In genomic region chr5:21736956-21737585, GRCm38 (mm10) we compare ENCODE assay signal across 8 mouse cellular contexts. TPM values are rescaled to one million over a fixed set of nuclear protein-coding genes. Genes with fewer than 3 reads are reported as not detected.
DNase-seq lines count a peak whose midpoint lies in the region; ATAC-seq and TF ChIP-seq lines count a peak whose summit lies in the region.

TSS of gene Pmpcb (plus strand) at chr5:21737141.

- H3K4me1 ChIP-seq in G1E (ENCODE audit: insufficient read depth, low read depth, low read length): peaks cover 20% of the 10 kb centered on the region
- peaks cover 18% of the 10 kb centered on the region; the same call in 1 of the 2 replicates for H3K4me1 ChIP-seq in forebrain, postnatal 0 days (ENCODE audit: insufficient read depth)
- H3K4me1 ChIP-seq in lung, embryonic 15.5 days: peaks cover 9% of the 10 kb centered on the region

- H3K27ac ChIP-seq in forebrain, postnatal 0 days (ENCODE audit: low read depth, low read length): peak within 1 kb of the TSS; percentile 69
- H3K27ac ChIP-seq in lung, embryonic 15.5 days: peak within 1 kb of the TSS; percentile 37; the same call in 1 of the 2 replicates

- peak; percentile 73 for ATAC-seq in G1E (ENCODE audit: extremely low read depth, insufficient number of reproducible peaks, low FRiP score, poor library complexity, severe bottlenecking)
- peak; percentile 91 for ATAC-seq in forebrain, postnatal 0 days
- ATAC-seq in lung, embryonic 15.5 days (ENCODE audit: borderline replicate concordance, extremely low read depth, low FRiP score, low TSS enrichment): peak; percentile 83

- peak; percentile 82 for DNase-seq in G1E (ENCODE audit: low spot score)
- DNase-seq in cerebellum, adult 18-20 months: peak; percentile 86 to 92
- peak; percentile 92 for DNase-seq in forebrain, postnatal 0 days
- DNase-seq in heart, postnatal 4 days: peak; percentile 91
- DNase-seq in layer of hippocampus, adult 8-10 months (ENCODE audit: low spot score in 2 of 2): peak; percentile 85 to 93
- peak; percentile 65 for DNase-seq in ovary, adult 18-20 months (ENCODE audit: low spot score)
- DNase-seq in thymus, postnatal 0 days (ENCODE audit: low spot score): peak; percentile 92

- no peaks in the 10 kb centered on the region for H3K9me3 ChIP-seq in G1E (replicated peaks)
- no peaks in the 10 kb centered on the region for H3K9me3 ChIP-seq in forebrain, postnatal 0 days (ENCODE audit: low read length)
- H3K9me3 ChIP-seq in lung, embryonic 15.5 days: no peaks in the 10 kb centered on the region

- H3K27me3 ChIP-seq in G1E (ENCODE audit: insufficient read depth, low read length): 0 out of 2 replicates have a peak, but pooled peaks cover 3% of the 10 kb centered on the region
- H3K27me3 ChIP-seq in forebrain, postnatal 0 days (ENCODE audit: insufficient read depth, low read length): no peaks in the 10 kb centered on the region
- no peaks in the 10 kb centered on the region for H3K27me3 ChIP-seq in lung, embryonic 15.5 days

- H3K4me2 ChIP-seq in forebrain, postnatal 0 days (ENCODE audit: low read depth): peak within 1 kb of the TSS; percentile 77
- H3K4me2 ChIP-seq in lung, embryonic 15.5 days: peak within 1 kb of the TSS; percentile 64

- peak within 1 kb of the TSS; percentile 64 for H3K9ac ChIP-seq in forebrain, postnatal 0 days
- peak within 1 kb of the TSS; percentile 67 for H3K9ac ChIP-seq in lung, embryonic 15.5 days

- peaks cover 37% of the 10 kb centered on the region for H3K36me3 ChIP-seq in G1E (replicated peaks)
- peaks cover 28% of the 10 kb centered on the region for H3K36me3 ChIP-seq in forebrain, postnatal 0 days (ENCODE audit: insufficient read depth)
- peaks cover 27% of the 10 kb centered on the region for H3K36me3 ChIP-seq in lung, embryonic 15.5 days

- peak within 1 kb of the TSS; percentile 84 for H3K4me3 ChIP-seq in G1E (ENCODE audit: low read depth, low read length)
- peak within 1 kb of the TSS; percentile 66 for H3K4me3 ChIP-seq in forebrain, postnatal 0 days (ENCODE audit: low read depth, low read length)
- H3K4me3 ChIP-seq in lung, embryonic 15.5 days: peak within 1 kb of the TSS; percentile 61

- WGBS in forebrain, postnatal 0 days: 4% methylated on average over 42 of the region's 42 CpGs
- WGBS in lung, embryonic 15.5 days: under 1% methylated on average over 42 of the region's 42 CpGs

- peak; percentile 82 for TF ChIP-seq CTCF in G1E (IDR thresholded peaks at IDR 0.05; ENCODE audit: low read depth, low read length)
- peak; percentile 96 for TF ChIP-seq CTCF in forebrain, postnatal 0 days (IDR thresholded peaks at IDR 0.05; ENCODE audit: low read depth)

RNA-seq across cellular contexts. Expression of gene Pmpcb, which starts in this region (rescaled TPM):
- total RNA-seq in G1E (2014; fragmentation: Nextera tagmentation) (52.6 and 60.8 TPM in 2 replicates), G1E (2017) (104 and 113 TPM in 2 replicates)
- 35.6 and 41.6 TPM in 2 replicates for polyA plus RNA-seq in G1E (2012)
- total RNA-seq in forebrain, postnatal 0 days (2014; rRNA removed): 94.9 and 102 TPM in 2 replicates
- polyA plus RNA-seq in forebrain, postnatal 0 days (2015; fragmentation: Nextera tagmentation; extraction: Ambion mirVana): 64.7 and 68.6 TPM in 2 replicates
- total RNA-seq in heart, postnatal 4 days (2021): 100 to 1,000 TPM; 211 to 228 TPM
- total RNA-seq in layer of hippocampus, adult 8-10 months (2022): 10 to 100 TPM; 69.8 to 85.6 (median 79.1) TPM
- polyA plus RNA-seq in lung, embryonic 15.5 days (2015; fragmentation: Nextera tagmentation; extraction: Ambion mirVana): 76.3 and 78.8 TPM in 2 replicates
- 68.0 and 71.5 TPM in 2 replicates for polyA plus RNA-seq in thymus, postnatal 0 days (2015; fragmentation: Nextera tagmentation; extraction: Ambion mirVana)

Comparison
In these comparisons a context has a peak if more than half of its experiments do, and no peak if none do; other contexts are left out.
1. Peak in every context shown above with its lines: DNase-seq, ATAC-seq, H3K4me3 ChIP-seq and H3K27ac ChIP-seq.